Mouse (Mus musculus) embryonic fibroblast, embryonic 13.5 days (primary cell): ENCODE measurements at regions not wholly inside any gene's neighbourhood (a gene's known extent, or its start where the extent isn't known, plus 50 kb on each side); places are given as distances from the start of the nearest gene placed in this dataset.

Source experiments
- CTCF ChIP-seq: IDR thresholded peaks from 2 replicates; pipeline ENCODE4 v1.5.1; 2011; ENCODE audit warnings: mild to moderate bottlenecking, control low read depth, low read length, moderate library complexity, borderline replicate concordance; ENCODE audit not compliant: insufficient read depth
- POLR2A ChIP-seq: IDR thresholded peaks from 2 replicates; pipeline ENCODE4 v1.6.1; 2011; ENCODE audit warnings: low read depth, mild to moderate bottlenecking, control low read depth, low read length, moderate library complexity

- no peak for TF ChIP-seq POLR2A
- TF ChIP-seq CTCF, result no peak
Observed at GRCm38 (mm10) chr12:27926730-27927129, 584.4 kb upstream of the Sox11 start.
